Mouse (Mus musculus) forebrain, embryonic 13.5 days (tissue): ENCODE data around the gene Hist1h4d. TPM values are rescaled to one million over a fixed set of nuclear protein-coding genes. Genes with fewer than 3 reads are reported as not detected.
"Not testable (repeated sequence)": the region's sequence is repeated elsewhere in the genome, so short reads cannot be mapped to it uniquely, and the experiment has no call there.

ENCODE experiments used
- ATAC-seq: fragments of 200-750 bp; cut with Nextera tagmentation; 2 replicates; pipeline ENCODE4 v1.8.0; 2017
- H3K27ac ChIP-seq: fragments of 300-500 bp; sonication (generic); 2 replicates; pipeline ENCODE4 v1.5.1; 2015; ENCODE audit warnings: inconsistent platforms, mild to moderate bottlenecking, moderate library complexity
- H3K27me3 ChIP-seq: fragments of 300-500 bp; sonication (generic); 2 replicates; pipeline ENCODE4 v1.6.1; 2015; ENCODE audit warnings: mild to moderate bottlenecking, inconsistent platforms
- H3K36me3 ChIP-seq: fragments of 300-500 bp; sonication (generic); 2 replicates; pipeline ENCODE4 v1.6.1; 2015; ENCODE audit warnings: mild to moderate bottlenecking, inconsistent platforms; ENCODE audit not compliant: poor library complexity, severe bottlenecking
- H3K4me1 ChIP-seq: fragments of 300-500 bp; sonication (generic); 2 replicates; pipeline ENCODE4 v1.6.1; 2015; ENCODE audit warnings: inconsistent platforms
- H3K4me2 ChIP-seq: fragments of 300-500 bp; sonication (generic); 2 replicates; pipeline ENCODE4 v1.6.1; 2015; ENCODE audit warnings: inconsistent platforms, mild to moderate bottlenecking, moderate library complexity
- H3K4me3 ChIP-seq: fragments of 300-500 bp; sonication (generic); 2 replicates; pipeline ENCODE4 v1.5.1; 2015; ENCODE audit warnings: mild to moderate bottlenecking, inconsistent platforms
- H3K9ac ChIP-seq: fragments of 300-500 bp; sonication (generic); 2 replicates; pipeline ENCODE4 v1.6.1; 2015; ENCODE audit warnings: mild to moderate bottlenecking, inconsistent platforms
- H3K9me3 ChIP-seq: fragments of 300-500 bp; sonication (generic); replicated peaks from 2 replicates; pipeline ENCODE4 v1.6.1; 2016; ENCODE audit warnings: inconsistent platforms
- WGBS: fragments of 180-500 bp; shearing (Covaris S2); methylation state at CpG from one replicate; pipeline ENCODE4 v1.1.7; 2015; 5-methylcytosine and 5-hydroxymethylcytosine counted together
- microRNA-seq: library from miRNA; unstranded; fragments of <30 nt; microRNA quantifications from one replicate; pipeline ENCODE4, GENCODE M21; 2016
- polyA plus RNA-seq: library from polyadenylated mRNA; unstranded; fragments of >200 nt; fragmentation: Nextera tagmentation; extraction: Ambion mirVana; gene quantifications from 2 replicates; pipeline ENCODE4 v1.2.1, GENCODE M21; 2015

The Hist1h4d gene
- polyA plus RNA-seq, 1 experiment from 2014 or later, result 172 TPM

- H3K4me1 ChIP-seq, result peaks cover 21% of the 10 kb centered on the region
- WGBS, result under 1% methylated on average over 27 of the region's 27 CpGs
- ATAC-seq, result peak; percentile 92
Observed at GRCm38 (mm10) chr13:23620733-23621531, 39.5 kb downstream of the Hist1h4d start, which contains the start of gene Hist1h2be. TSS of gene Hist1h2be (minus strand) at chr13:23621124.

GRCm38 (mm10) chr13:23621532-23622174 lies 40.3 kb downstream of the Hist1h4d start:
- peak; percentile 87 for ATAC-seq

More at GRCm38 (mm10) chr13:23620733-23621531, 39.5 kb downstream of the Hist1h4d start, which contains the start of gene Hist1h2be:
- no peaks in the 10 kb centered on the region for H3K36me3 ChIP-seq
- H3K27ac ChIP-seq, result peak within 1 kb of the TSS; percentile 98
- no peaks in the 10 kb centered on the region for H3K9me3 ChIP-seq
- H3K9ac ChIP-seq, result peak within 1 kb of the TSS; percentile 97
- H3K4me2 ChIP-seq, result peak within 1 kb of the TSS; percentile 91
- peak within 1 kb of the TSS; percentile 68 for H3K4me3 ChIP-seq
- no peaks in the 10 kb centered on the region for H3K27me3 ChIP-seq

GRCm38 (mm10) chr13:23622175-23622671 lies 40.8 kb downstream of the Hist1h4d start, which contains the start of gene Hist1h1e:
TSS of gene Hist1h1e (minus strand) at chr13:23622558.
- peak within 1 kb of the TSS; percentile 97 for H3K9ac ChIP-seq
- ATAC-seq, result peak; percentile 91
- H3K27me3 ChIP-seq, H3K36me3 ChIP-seq, H3K9me3 ChIP-seq: not testable (repeated sequence)
- H3K4me2 ChIP-seq, result peak within 1 kb of the TSS; percentile 91
- H3K4me3 ChIP-seq, result peak within 1 kb of the TSS; percentile 68
- WGBS, result 0% methylated on average over 53 of the region's 53 CpGs
- H3K27ac ChIP-seq, result peak within 1 kb of the TSS; percentile 98
- H3K4me1 ChIP-seq, result peaks cover 21% of the 10 kb centered on the region

More at GRCm38 (mm10) chr13:23621532-23622174, 40.3 kb downstream of the Hist1h4d start:
- Histone ChIP-seq H3K9ac (peak overlapping the region; percentile 97), H3K9me3 (no peaks in the 10 kb centered on the region), H3K27me3 (no peaks in the 10 kb centered on the region), H3K27ac (peak overlapping the region; percentile 98), H3K4me2 (peak overlapping the region; percentile 91), H3K4me3 (peak overlapping the region; percentile 68), H3K36me3 (no peaks in the 10 kb centered on the region), H3K4me1 (peaks cover 21% of the 10 kb centered on the region)
- WGBS, result under 1% methylated on average over 18 of the region's 18 CpGs

- no peaks in the 10 kb centered on the region for H3K36me3 ChIP-seq
- H3K27ac ChIP-seq, result peak overlapping the region; percentile 98
- H3K4me2 ChIP-seq, result peak overlapping the region; percentile 91
- peak overlapping the region; percentile 97 for H3K9ac ChIP-seq
- ATAC-seq, result no peak
- H3K9me3 ChIP-seq, result no peaks in the 10 kb centered on the region
- H3K4me3 ChIP-seq, result peak overlapping the region; percentile 68
- WGBS, result 25% methylated on average over 7 of the region's 7 CpGs
- H3K27me3 ChIP-seq, result no peaks in the 10 kb centered on the region
- peaks cover 21% of the 10 kb centered on the region for H3K4me1 ChIP-seq
Observed at GRCm38 (mm10) chr13:23622861-23623450, 41.6 kb downstream of the Hist1h4d start.

GRCm38 (mm10) chr13:23630653-23631052 lies 49.3 kb downstream of the Hist1h4d start:
- Histone ChIP-seq H3K4me3 (no peak overlapping the region), H3K36me3 (no peaks in the 10 kb centered on the region), H3K27ac (no peak overlapping the region), H3K4me2 (no peak overlapping the region), H3K9ac (no peak overlapping the region), H3K27me3 (no peaks in the 10 kb centered on the region), H3K4me1 (no peaks in the 10 kb centered on the region), H3K9me3 (no peaks in the 10 kb centered on the region)
- ATAC-seq, result no peak
- 47% methylated on average over 1 of the region's 1 CpGs for WGBS

Small RNA genes lying within 50 kb of the gene (microRNA-seq; reads per million reads assigned to microRNA genes)
- gene Gm44297 (not detected), gene Gm44359 (not detected), gene Gm44394 (not detected)

Other genes with a start within 250 kb of the Hist1h4d start
- gene Zfp322a, start 212.4 kb upstream of the Hist1h4d start, polyA plus RNA-seq, result 61.4 and 61.8 TPM in 2 replicates
- gene Abt1, start 157.7 kb upstream of the Hist1h4d start, polyA plus RNA-seq, result 12.4 and 13.4 TPM in 2 replicates
- gene Btn1a1, start 115.7 kb upstream of the Hist1h4d start, polyA plus RNA-seq, result not detected in 2 replicates
- gene Btn2a2, start 92.7 kb upstream of the Hist1h4d start, polyA plus RNA-seq, result 0.08 and 0.21 TPM in 2 replicates
- gene Hist1h4h, start 50.5 kb upstream of the Hist1h4d start, polyA plus RNA-seq, result 5.2 and 6.4 TPM in 2 replicates
- gene Hist1h2af, start 47.7 kb upstream of the Hist1h4d start, polyA plus RNA-seq, result 9.5 and 10.0 TPM in 2 replicates
- 10.0 and 11.6 TPM in 2 replicates for gene Hist1h3g, start 46.2 kb upstream of the Hist1h4d start, polyA plus RNA-seq
- 0.76 and 0.97 TPM in 2 replicates for gene Hist1h2bh, start 38.2 kb upstream of the Hist1h4d start, polyA plus RNA-seq
- 1.2 and 1.3 TPM in 2 replicates for gene Hist1h3f, start 37.5 kb upstream of the Hist1h4d start, polyA plus RNA-seq
- 1.6 and 2.2 TPM in 2 replicates for gene Hist1h4f, start 29.9 kb upstream of the Hist1h4d start, polyA plus RNA-seq
- 0.54 and 0.68 TPM in 2 replicates for gene Hist1h1d, start 28.3 kb upstream of the Hist1h4d start, polyA plus RNA-seq
- 4.6 and 6.9 TPM in 2 replicates for gene Hist1h3e, start 19.2 kb upstream of the Hist1h4d start, polyA plus RNA-seq
- gene Hist1h2ae, start 10.4 kb upstream of the Hist1h4d start, polyA plus RNA-seq, result 120 and 139 TPM in 2 replicates
- gene Hist1h2bg, start 10.2 kb upstream of the Hist1h4d start, polyA plus RNA-seq, result 8.9 and 11.5 TPM in 2 replicates
- 10.3 and 11.2 TPM in 2 replicates for gene Hist1h2bf, start 7.4 kb upstream of the Hist1h4d start, polyA plus RNA-seq
- 3.8 and 4.8 TPM in 2 replicates for gene Hist1h2ad, start 7.2 kb upstream of the Hist1h4d start, polyA plus RNA-seq
- 8.8 TPM in 2 replicates for gene Hist1h3d, start 5.8 kb upstream of the Hist1h4d start, polyA plus RNA-seq
- gene Hist1h2be, start 39.5 kb downstream of the Hist1h4d start, polyA plus RNA-seq, result 2.6 and 2.9 TPM in 2 replicates
- 25.7 and 29.7 TPM in 2 replicates for gene Hist1h1e, start 41.0 kb downstream of the Hist1h4d start, polyA plus RNA-seq
- 1.0 and 1.3 TPM in 2 replicates for gene Hist1h2ac, start 102.3 kb downstream of the Hist1h4d start, polyA plus RNA-seq
- 34.1 and 41.4 TPM in 2 replicates for gene Hist1h2bc, start 102.6 kb downstream of the Hist1h4d start, polyA plus RNA-seq
- not detected in 2 replicates for gene Hist1h1t, start 114.2 kb downstream of the Hist1h4d start, polyA plus RNA-seq
- gene Hist1h4c, start 116.9 kb downstream of the Hist1h4d start, polyA plus RNA-seq, result 6.5 and 7.9 TPM in 2 replicates
- 2.2 and 2.8 TPM in 2 replicates for gene Hfe, start 129.3 kb downstream of the Hist1h4d start, polyA plus RNA-seq
- gene Hist1h1c, start 157.2 kb downstream of the Hist1h4d start, polyA plus RNA-seq, result 17.8 and 20.5 TPM in 2 replicates
- 8.8 and 10.8 TPM in 2 replicates for gene Hist1h3c, start 164.0 kb downstream of the Hist1h4d start, polyA plus RNA-seq
- 3.0 and 5.5 TPM in 2 replicates for gene Hist1h2bb, start 165.1 kb downstream of the Hist1h4d start, polyA plus RNA-seq
- 58.6 and 70.5 TPM in 2 replicates for gene Hist1h2ab, start 169.5 kb downstream of the Hist1h4d start, polyA plus RNA-seq
- gene Hist1h3b, start 170.7 kb downstream of the Hist1h4d start, polyA plus RNA-seq, result 17.0 and 19.6 TPM in 2 replicates
- 5.7 and 6.1 TPM in 2 replicates for gene Hist1h4b, start 175.4 kb downstream of the Hist1h4d start, polyA plus RNA-seq
- gene Hist1h4a, start 179.6 kb downstream of the Hist1h4d start, polyA plus RNA-seq, result 0.64 and 1.1 TPM in 2 replicates
- gene Hist1h3a, start 180.8 kb downstream of the Hist1h4d start, polyA plus RNA-seq, result 6.3 and 7.2 TPM in 2 replicates
- 4.6 and 6.0 TPM in 2 replicates for gene Hist1h1a, start 182.1 kb downstream of the Hist1h4d start, polyA plus RNA-seq
- 0.08 TPM in 1 of 2 replicates, not detected in the other for gene Trim38, start 188.3 kb downstream of the Hist1h4d start, polyA plus RNA-seq
- gene Slc17a2, start 225.4 kb downstream of the Hist1h4d start, polyA plus RNA-seq, result not detected in 2 replicates